In the genomic region with DNA sequence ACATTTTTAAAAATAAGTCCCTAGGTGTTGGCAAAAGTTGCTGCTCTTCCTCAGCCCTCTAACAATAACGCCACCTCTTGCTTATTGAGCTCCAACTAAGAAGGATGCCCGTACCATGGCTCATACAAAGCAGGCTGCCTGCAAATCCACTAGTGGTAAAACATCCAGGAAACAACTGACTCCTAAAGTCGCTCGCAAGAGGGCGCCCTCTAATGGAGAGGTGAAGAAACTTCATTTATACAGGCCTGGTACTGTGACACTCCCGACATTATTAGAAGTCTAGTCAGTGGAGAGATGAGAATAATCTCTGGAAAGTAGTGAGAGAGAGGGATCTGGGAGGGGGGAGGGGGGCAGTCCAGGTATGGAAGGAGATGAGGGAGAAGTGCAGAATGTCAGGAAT, we compare ENCODE assay signal across 21 mouse cellular contexts.
A peak's percentile ranks its signal among the peaks of the same experiment; 100 is the strongest.
DNase-seq lines count a peak whose midpoint lies in the region; ATAC-seq and TF ChIP-seq lines count a peak whose summit lies in the region.
"Had no signal": no experiment of that assay in that cellular context is flagged by ENCODE, and none has a peak within 500 bp of the region (broad histone marks: within the 10 kb centered on the region; RNA-seq: fewer than 3 reads in every experiment).

No protein-coding gene starts in this region.

- H3K27ac ChIP-seq in kidney, postnatal 0 days = no peak overlapping the region
- no peak overlapping the region for H3K27ac ChIP-seq in kidney, embryonic 16.5 days (ENCODE audit: low read length)
- no peak overlapping the region for H3K27ac ChIP-seq in gastrocnemius, adult 2 months
- H3K27ac ChIP-seq: hindbrain, embryonic 14.5 days; limb, embryonic 10.5 days; neural tube, embryonic 13.5 days had no signal

- H3K27me3 ChIP-seq in kidney, postnatal 0 days (ENCODE audit: insufficient read depth, low read length) = no peaks in the 10 kb centered on the region
- H3K27me3 ChIP-seq in kidney, embryonic 16.5 days (ENCODE audit: insufficient read depth, low read length) = no peaks in the 10 kb centered on the region
- no peaks in the 10 kb centered on the region for H3K27me3 ChIP-seq in E14TG2a.4 (ENCODE audit: insufficient read depth, low read length)
- H3K27me3 ChIP-seq: CH12.LX; neural tube, embryonic 13.5 days had no signal

- ATAC-seq in kidney, postnatal 0 days (replicated peaks; ENCODE audit: low FRiP score, low read depth) = no peak
- no peak for ATAC-seq in kidney, embryonic 16.5 days (ENCODE audit: low FRiP score, low TSS enrichment)

- H3K4me3 ChIP-seq in kidney, postnatal 0 days (replicated peaks; ENCODE audit: low read depth, low read length) = no peak overlapping the region
- H3K4me3 ChIP-seq in kidney, embryonic 16.5 days (ENCODE audit: low read length) = no peak overlapping the region
- H3K4me3 ChIP-seq in E14TG2a.4 (replicated peaks; ENCODE audit: low read length) = no peak overlapping the region
- H3K4me3 ChIP-seq in gastrocnemius, adult 2 months = no peak overlapping the region
- H3K4me3 ChIP-seq: limb, embryonic 10.5 days; neural tube, embryonic 13.5 days had no signal

- no peaks in the 10 kb centered on the region for H3K4me1 ChIP-seq in kidney, postnatal 0 days (replicated peaks; ENCODE audit: insufficient read depth, low read length)
- H3K4me1 ChIP-seq in kidney, embryonic 16.5 days (ENCODE audit: insufficient read depth, low read length) = no peaks in the 10 kb centered on the region
- H3K4me1 ChIP-seq in E14TG2a.4 (replicated peaks; ENCODE audit: low read depth, low read length) = no peaks in the 10 kb centered on the region
- H3K4me1 ChIP-seq: limb, embryonic 10.5 days; neural tube, embryonic 13.5 days had no signal

- intact Hi-C loops in gastrocnemius, adult 2 months (cut with DNase I) = no loop called here

- no peaks in the 10 kb centered on the region for H3K9me3 ChIP-seq in kidney, postnatal 0 days (replicated peaks; ENCODE audit: low read length)
- H3K9me3 ChIP-seq in kidney, embryonic 16.5 days (ENCODE audit: low read length) = no peaks in the 10 kb centered on the region
- no peaks in the 10 kb centered on the region for H3K9me3 ChIP-seq in E14TG2a.4 (ENCODE audit: low read length)
- H3K9me3 ChIP-seq: limb, embryonic 10.5 days; neural tube, embryonic 13.5 days had no signal

- H3K4me2 ChIP-seq in kidney, postnatal 0 days (ENCODE audit: low read length) = no peak overlapping the region
- H3K4me2 ChIP-seq in kidney, embryonic 16.5 days (replicated peaks; ENCODE audit: low read depth, low read length) = no peak overlapping the region
- H3K4me2 ChIP-seq: hindbrain, embryonic 14.5 days; midbrain, embryonic 11.5 days; neural tube, embryonic 13.5 days had no signal

- H3K36me3 ChIP-seq in kidney, postnatal 0 days (ENCODE audit: insufficient read depth, low read length) = no peaks in the 10 kb centered on the region
- H3K36me3 ChIP-seq in kidney, embryonic 16.5 days (ENCODE audit: insufficient read depth, low read length) = no peaks in the 10 kb centered on the region
- H3K36me3 ChIP-seq in E14TG2a.4 (ENCODE audit: insufficient read depth, low read length) = no peaks in the 10 kb centered on the region
- H3K36me3 ChIP-seq: limb, embryonic 10.5 days; neural tube, embryonic 13.5 days had no signal

- WGBS in kidney, postnatal 0 days = 36% methylated on average over 6 of the region's 6 CpGs
- WGBS in kidney, embryonic 16.5 days = 42% methylated on average over 6 of the region's 6 CpGs

- TF ChIP-seq CTCF in kidney, postnatal 0 days (IDR thresholded peaks at IDR 0.05; ENCODE audit: low read depth) = peak; percentile 39; the same call in 1 of the 2 replicates
- peak; percentile 65 for TF ChIP-seq CTCF in E14TG2a.4 (conservative IDR thresholded peaks at IDR 0.05; ENCODE audit: low read length)
- no peak for TF ChIP-seq CTCF in gastrocnemius, adult 2 months (IDR thresholded peaks at IDR 0.05)

- H3K9ac ChIP-seq in kidney, postnatal 0 days (ENCODE audit: low read depth, low read length) = no peak overlapping the region
- H3K9ac ChIP-seq in kidney, embryonic 16.5 days (replicated peaks; ENCODE audit: low read length) = no peak overlapping the region
- H3K9ac ChIP-seq: hindbrain, embryonic 14.5 days; neural tube, embryonic 13.5 days had no signal

- DNase-seq in adrenal gland, postnatal 14 days = peak; percentile 7
- no peak for DNase-seq in adrenal gland, postnatal 25 days
- no peak for DNase-seq in kidney, postnatal 0 days (ENCODE audit: low spot score)
- peak; percentile 36 for DNase-seq in ZHBTc4 (ENCODE audit: low read depth, low spot score)
- no peak for DNase-seq in gastrocnemius, adult 2 months
- no peak for DNase-seq in right cerebral cortex, postnatal 4 days
- DNase-seq: adrenal gland, adult 8-10 months; cerebellum, adult 2 months; gastrocnemius, postnatal 14 days; heart, postnatal 10 days; kidney, adult 18-20 months; lung, postnatal 36 days; right cerebral cortex, postnatal 14 days; thymus, postnatal 36 days had no signal

Comparison
In these comparisons a context has a peak if more than half of its experiments do, and no peak if none do; other contexts are left out.
1. DNase-seq: peak in adrenal gland, postnatal 14 days (single experiment) and ZHBTc4 (single experiment); none in adrenal gland, postnatal 25 days (single experiment), kidney, postnatal 0 days (single experiment), gastrocnemius, adult 2 months (single experiment) and right cerebral cortex, postnatal 4 days (single experiment).